Mouse (Mus musculus) layer of hippocampus, adult 9-11 months (tissue): ENCODE measurements at regions not wholly inside any gene's neighbourhood (a gene's known extent, or its start where the extent isn't known, plus 50 kb on each side); places are given as distances from the start of the nearest gene placed in this dataset.

Source experiments
- DNase-seq: peaks from one replicate; pipeline ENCODE4 v3.0.0; 2022

DNA sequence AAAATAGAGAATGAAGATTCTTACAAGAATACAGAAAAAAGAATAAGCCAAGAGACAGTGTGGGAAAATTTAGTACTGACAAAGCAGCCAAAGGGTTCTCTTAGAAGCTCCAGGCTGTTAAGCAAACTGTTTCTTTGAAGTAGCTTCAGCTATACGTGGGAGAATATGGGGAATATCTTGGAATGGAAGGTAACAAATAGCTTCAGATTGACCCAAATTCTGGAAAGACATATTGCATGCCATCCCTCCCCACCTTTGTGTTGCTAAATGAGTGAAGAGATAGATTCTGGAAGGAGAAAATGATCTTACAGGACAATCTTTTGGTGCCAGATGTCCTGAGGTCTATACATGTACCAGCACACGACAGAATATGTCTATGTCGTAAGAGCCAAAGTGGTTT lies 591.9 kb upstream of the Cdh6 start:
- no peak for DNase-seq

DNA sequence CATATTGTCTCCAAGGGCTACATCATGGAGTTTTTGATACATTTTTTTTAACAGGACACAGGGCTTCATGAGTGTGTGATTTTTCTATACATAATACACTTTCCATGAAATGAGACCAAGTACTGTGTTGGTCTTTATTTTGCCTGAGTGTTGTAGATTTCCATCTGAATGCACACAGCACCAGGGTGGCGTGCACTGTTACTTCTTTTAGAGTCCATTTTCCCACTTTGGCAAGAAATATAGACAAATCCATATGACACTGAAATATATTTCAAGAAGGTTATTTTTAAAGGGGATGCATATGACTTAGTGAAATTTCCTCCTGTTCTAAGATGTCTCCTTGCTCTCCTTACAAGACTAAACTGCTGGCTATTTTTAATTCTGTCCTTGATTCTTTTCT lies 591.1 kb upstream of the Cdh6 start:
- no peak for DNase-seq

- DNase-seq, result no peak
Observed at GRCm38 (mm10) chr15:13746559-13746958, 573.1 kb upstream of the Cdh6 start.

- DNase-seq, result no peak
Observed at GRCm38 (mm10) chr15:13706276-13706675, 532.8 kb upstream of the Cdh6 start.

DNA sequence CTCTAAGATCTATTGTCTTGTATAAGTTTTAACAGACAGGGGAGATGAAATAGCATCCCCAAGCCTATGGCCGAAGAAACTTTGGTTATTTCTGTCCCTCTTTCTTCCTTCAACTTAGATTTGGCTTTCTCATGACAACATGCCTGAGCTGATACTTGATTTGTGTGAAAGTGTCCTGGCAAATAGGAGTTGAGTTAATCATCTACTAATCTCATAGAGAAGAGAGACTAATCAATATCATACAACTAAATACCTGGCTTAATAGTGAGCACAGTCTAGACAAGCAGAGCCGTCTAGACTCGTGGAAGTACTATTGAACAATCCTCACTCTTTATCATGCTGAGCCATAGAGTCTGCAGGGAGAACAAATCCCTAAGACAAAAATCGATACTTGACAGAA lies 531.7 kb upstream of the Cdh6 start:
- no peak for DNase-seq

DNA sequence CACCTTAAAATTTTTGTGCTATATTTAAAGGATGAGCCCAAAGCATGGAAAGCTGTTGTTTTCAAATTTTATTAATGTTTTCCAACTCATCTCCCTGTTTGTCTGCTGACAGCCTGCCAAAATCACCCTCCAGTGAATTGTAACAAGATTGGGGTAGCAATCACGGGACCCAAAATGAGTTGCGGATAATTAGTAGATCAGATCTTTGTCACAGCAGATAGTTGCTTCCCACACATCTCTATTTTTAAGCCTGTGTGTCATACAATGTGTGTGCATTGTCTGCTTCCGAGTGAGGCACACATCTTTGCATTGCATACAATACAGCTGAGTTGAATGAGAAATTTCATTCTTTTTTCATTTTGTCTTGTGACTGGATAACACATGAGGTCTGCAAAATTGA lies 494.7 kb upstream of the Cdh6 start:
- DNase-seq, result peak; percentile 60

DNA sequence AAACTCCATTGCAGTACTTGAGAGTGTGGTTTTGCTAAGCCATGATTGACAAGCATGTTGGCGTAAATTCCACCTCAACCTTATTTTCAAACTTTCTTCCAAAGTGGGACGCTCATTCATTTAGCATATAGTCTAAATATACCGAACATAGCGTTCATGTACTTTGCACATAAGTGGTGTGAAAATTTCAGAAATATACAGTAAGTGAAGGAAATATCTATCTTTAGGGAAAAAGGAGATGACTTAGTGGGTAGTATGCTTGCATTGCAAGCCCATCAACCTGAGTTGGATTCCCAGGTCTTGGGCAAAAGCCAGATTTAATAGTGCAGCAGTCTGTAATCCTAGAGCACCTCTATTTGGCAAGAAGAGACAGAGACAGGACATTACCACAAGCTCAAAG lies 493.8 kb upstream of the Cdh6 start:
- DNase-seq, result no peak

- no peak for DNase-seq
Observed at GRCm38 (mm10) chr15:13662275-13662674, 488.8 kb upstream of the Cdh6 start.

- no peak for DNase-seq
Observed at GRCm38 (mm10) chr15:13655038-13655437, 481.6 kb upstream of the Cdh6 start.

- no peak for DNase-seq
Observed at GRCm38 (mm10) chr15:13635346-13635940, 462.0 kb upstream of the Cdh6 start.

DNA sequence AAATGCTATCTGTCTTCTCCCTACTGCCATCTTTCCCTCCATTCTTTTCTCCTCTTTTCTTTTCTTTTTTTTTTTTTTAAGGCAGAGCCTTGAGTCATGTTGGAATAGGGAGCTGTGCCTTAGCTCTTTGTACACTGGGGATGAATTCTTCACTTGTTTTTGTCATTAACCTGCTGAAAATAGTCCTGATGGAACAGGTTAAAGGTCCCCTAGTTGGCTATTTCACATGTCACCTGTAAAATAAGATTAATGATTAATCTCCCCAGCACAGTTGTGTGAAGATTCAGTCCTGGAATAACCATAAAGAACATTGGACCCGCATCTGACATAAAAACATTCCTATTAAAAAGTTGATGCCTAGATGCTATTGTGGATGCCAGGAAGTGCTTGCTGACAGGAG lies 428.7 kb upstream of the Cdh6 start:
- no peak for DNase-seq

GRCm38 (mm10) chr15:13597856-13598255 lies 424.4 kb upstream of the Cdh6 start:
- no peak for DNase-seq

DNA sequence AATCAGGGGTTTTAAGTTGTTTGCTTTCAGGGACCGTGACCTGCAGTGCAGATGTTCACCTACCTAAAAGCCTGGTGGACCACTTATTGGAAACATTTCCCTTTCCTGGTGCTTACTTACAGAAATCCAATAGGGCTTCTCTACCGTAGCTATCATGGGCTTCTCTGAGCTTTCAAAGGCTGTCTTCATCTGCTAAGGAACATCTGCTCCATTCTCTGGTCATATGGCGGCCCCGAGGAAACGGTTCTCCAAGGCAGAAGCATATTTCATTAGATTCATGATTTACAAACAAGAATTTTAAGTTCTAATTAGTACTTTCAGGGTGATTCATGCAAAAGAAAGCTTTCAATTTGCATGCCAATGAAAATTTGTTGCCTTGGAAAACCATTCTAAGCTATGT lies 420.3 kb upstream of the Cdh6 start:
- peak; percentile 51 for DNase-seq

GRCm38 (mm10) chr15:13590864-13591263 lies 417.4 kb upstream of the Cdh6 start:
- DNase-seq, result no peak

DNA sequence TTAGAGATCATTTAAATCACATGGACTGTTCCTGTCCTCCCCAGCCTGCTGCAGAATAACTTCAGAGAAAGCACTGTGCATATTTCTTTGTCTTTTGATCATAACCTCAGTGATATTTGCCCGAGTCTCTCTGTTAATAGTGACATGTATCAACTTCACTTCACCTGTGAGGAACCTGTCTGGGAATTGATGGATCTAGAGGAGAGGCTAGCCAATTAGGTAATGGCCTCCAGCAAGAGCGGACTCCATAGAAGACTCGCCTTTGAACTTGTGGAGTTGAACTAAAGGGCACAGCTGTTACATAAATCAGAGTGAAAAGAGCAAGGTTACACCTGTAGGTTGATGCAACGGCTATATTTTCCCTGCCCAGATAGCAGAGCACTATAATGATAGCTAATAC lies 409.8 kb upstream of the Cdh6 start:
- no peak for DNase-seq

DNA sequence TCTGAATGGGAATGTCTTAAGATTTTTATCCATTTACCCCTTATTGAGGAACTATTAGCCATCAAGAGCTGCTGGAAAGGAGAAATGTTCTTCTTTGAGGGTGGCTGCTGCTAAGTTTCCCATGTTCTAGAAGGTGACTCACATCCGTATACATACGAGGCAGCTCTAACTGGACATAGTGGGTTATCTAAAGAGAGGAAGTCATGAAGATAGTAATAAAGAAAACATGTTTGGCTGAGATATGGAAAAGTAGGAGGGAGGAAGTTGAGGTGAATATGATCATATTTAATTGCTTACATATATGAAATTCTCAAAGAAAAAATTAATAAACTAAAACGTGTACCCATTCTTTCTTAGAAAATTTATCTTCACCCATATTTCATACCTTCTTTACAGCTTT lies 408.7 kb upstream of the Cdh6 start:
- no peak for DNase-seq

DNA sequence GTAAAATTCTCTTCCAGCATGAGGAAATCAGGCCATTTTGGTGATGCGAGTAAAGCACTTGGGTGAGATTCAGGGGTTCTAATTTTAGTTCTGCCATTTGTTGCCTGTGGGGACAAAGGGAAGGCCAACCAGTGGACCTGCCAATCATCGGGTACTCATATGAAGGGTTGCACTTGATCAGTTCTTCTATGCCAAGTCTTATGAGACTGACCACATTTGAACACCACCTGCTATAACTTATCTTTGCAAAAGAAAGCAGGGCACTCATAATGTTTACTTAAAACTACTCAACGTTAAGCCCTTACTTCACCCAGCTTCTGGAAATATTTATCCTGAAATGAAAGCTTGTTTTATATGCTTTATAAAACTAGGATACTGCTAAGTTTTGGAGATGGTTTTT lies 400.1 kb upstream of the Cdh6 start:
- no peak for DNase-seq

DNA sequence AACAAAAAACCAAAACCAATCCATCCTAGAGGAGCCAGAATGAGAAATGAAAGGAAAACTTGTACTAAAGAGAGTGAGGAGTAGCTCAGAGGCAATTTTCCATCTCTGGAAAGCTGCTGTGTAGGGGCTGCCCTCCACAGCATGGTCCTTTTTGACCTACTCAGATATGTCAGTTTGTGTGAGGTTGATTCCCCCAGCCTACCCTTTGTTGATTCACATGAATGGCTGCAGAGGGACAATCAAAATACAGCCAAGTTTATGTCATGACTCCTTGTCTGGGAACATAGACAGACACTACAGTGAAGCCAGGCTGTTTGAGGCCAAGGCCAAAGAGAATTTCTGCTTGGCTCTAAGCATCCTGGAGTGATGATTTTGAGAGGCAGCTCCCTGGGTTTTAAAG lies 387.4 kb upstream of the Cdh6 start:
- no peak for DNase-seq

DNA sequence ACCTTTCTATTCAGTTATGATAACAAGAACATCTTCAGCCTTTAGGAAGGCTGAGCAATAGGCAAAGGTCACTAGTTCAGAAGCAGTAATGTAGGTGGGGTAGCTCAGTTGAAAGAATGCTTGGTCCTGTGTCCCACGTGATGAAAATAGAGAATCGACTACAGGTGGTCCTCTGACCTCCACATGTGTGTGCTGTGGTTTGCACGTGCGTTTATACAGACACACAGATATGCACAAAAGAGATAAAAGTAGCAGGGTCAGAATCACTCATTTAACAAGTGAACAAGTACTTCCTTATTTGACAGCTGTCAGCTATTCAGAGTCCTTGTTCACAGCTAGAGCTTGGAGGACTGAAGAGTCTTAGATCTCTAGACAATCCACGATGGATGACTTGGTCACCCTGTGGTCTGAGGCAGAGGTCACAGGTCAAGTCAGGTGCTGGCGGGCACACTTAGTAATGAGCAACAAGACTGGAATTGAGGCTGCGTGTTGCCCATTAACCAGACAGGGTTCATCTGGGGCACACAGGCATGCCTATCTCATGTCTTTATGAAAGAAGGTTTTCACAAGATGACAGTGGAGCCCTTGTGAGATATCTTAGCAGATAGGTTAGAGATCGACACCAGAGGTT lies 375.8 kb upstream of the Cdh6 start:
- DNase-seq, result no peak

GRCm38 (mm10) chr15:13540026-13540425 lies 366.6 kb upstream of the Cdh6 start:
- no peak for DNase-seq

- DNase-seq, result no peak
Observed at GRCm38 (mm10) chr15:13534017-13534416, 360.5 kb upstream of the Cdh6 start.

GRCm38 (mm10) chr15:13529960-13530359 lies 356.5 kb upstream of the Cdh6 start:
- DNase-seq, result no peak

DNA sequence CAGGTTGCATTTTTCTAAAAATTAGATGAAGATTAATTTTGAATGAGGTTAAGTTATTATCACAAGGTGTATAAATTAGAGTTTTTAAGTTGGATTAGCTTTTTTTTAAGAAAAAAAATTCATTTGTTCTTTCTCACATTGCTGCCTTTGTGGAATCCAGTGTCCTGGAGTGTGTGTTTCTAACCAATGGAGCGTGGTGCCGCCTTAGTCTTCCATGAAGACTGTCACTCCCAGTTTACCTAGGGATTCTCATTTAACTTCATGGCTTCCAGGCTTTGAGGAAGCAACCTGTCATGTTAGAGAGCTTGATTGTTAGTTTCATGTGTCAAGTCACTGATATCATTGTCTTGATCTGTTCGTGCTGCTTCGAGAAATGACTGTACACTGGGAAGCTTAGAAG lies 355.6 kb upstream of the Cdh6 start:
- no peak for DNase-seq
